Mouse (Mus musculus): ENCODE results near the gene Aloxe3.

The Aloxe3 gene

DNA sequence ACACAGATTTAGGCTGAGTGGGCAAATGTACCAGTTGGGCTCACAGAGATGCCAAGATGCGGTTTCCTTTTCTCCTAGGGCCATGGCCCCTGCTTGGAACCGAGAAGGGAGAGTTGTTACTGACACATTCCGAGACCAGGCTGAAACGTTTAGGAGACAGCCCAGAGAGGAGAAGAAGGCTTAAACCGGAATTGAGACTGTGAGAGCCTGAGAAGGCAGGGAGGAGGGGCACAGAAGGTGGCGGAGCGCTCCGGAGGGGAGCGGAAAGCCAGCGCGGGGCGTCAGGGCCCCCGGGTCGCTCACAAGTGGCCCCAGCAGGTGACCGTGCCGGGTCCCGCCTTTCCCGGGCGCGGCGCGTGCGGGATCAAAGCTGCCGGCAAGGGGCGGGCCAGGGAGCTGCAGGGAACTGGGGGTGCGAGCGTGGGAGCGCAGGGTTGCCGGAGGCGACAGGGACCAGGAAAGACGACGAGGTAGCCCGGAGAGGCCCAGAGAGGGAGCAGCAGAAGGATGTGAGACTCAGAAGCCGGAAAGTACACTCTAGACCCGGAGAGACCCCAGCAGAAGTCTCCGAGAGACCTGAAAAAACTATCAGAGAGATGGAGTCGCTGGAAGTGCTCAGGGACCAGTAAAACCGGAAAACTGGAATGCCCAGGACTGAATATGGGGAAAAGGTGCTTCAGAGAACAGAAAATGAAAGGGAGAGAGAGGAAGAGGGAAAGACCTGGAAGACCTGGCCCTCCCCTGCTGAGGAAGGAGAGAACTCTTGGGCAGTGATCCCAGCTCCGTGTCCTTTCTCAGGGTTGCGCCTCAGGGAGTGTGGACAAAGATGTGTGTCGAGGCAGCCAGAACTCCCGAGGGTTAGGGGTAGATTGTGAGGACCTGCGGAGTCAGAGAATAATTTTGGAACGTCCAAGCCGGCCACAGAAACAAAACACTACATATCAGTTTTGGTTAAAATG, 7.7 kb upstream of the Aloxe3 start:
- H3K27me3 ChIP-seq (ENCODE audit: insufficient read depth, low read length), result peaks cover 93% of the 10 kb centered on the region
- no peaks in the 10 kb centered on the region for H3K9me3 ChIP-seq (ENCODE audit: low read length)
- peak overlapping the region; percentile 86 for H3K4me3 ChIP-seq (replicated peaks; ENCODE audit: low read length)
- no peak for TF ChIP-seq CTCF (conservative IDR thresholded peaks at IDR 0.05; ENCODE audit: low read length)
- no peak for TF ChIP-seq POU5F1 (IDR thresholded peaks at IDR 0.05; ENCODE audit: borderline replicate concordance, low read length)
- TF ChIP-seq NANOG (IDR thresholded peaks at IDR 0.05; ENCODE audit: borderline replicate concordance, low read length), result no peak
- peaks cover 48% of the 10 kb centered on the region for H3K4me1 ChIP-seq (replicated peaks; ENCODE audit: low read depth, low read length)
- H3K36me3 ChIP-seq (ENCODE audit: insufficient read depth, low read length), result no peaks in the 10 kb centered on the region

DNA sequence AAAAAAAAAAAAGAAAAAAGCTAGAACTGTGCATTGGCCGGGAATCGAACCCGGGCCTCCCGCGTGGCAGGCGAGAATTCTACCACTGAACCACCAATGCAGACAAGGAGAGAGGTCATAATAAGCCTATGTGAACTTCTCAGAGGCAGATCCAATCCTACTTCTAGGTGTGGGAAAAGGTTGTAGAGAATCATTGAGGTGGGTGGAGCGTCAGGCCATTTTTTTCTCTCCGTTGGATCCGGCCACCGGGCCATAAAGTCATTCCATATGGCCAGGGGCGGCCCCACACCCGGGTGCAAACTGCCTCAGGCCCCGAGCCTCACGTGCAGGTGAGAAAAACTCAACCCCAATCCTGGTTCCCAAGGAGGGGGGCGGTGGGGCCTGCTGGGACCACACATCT, 6.9 kb upstream of the Aloxe3 start:
- Histone ChIP-seq H3K36me3 (ENCODE audit: insufficient read depth, low read length) (no peaks in the 10 kb centered on the region), H3K27me3 (ENCODE audit: insufficient read depth, low read length) (peaks cover 87% of the 10 kb centered on the region), H3K4me3 (replicated peaks; ENCODE audit: low read length) (peak overlapping the region; percentile 86), H3K4me1 (replicated peaks; ENCODE audit: low read depth, low read length) (peaks cover 48% of the 10 kb centered on the region), H3K9me3 (ENCODE audit: low read length) (no peaks in the 10 kb centered on the region)
- TF ChIP-seq CTCF (conservative IDR thresholded peaks at IDR 0.05; ENCODE audit: low read length) (no peak), NANOG (IDR thresholded peaks at IDR 0.05; ENCODE audit: borderline replicate concordance, low read length) (no peak), POU5F1 (IDR thresholded peaks at IDR 0.05; ENCODE audit: borderline replicate concordance, low read length) (no peak)

DNA sequence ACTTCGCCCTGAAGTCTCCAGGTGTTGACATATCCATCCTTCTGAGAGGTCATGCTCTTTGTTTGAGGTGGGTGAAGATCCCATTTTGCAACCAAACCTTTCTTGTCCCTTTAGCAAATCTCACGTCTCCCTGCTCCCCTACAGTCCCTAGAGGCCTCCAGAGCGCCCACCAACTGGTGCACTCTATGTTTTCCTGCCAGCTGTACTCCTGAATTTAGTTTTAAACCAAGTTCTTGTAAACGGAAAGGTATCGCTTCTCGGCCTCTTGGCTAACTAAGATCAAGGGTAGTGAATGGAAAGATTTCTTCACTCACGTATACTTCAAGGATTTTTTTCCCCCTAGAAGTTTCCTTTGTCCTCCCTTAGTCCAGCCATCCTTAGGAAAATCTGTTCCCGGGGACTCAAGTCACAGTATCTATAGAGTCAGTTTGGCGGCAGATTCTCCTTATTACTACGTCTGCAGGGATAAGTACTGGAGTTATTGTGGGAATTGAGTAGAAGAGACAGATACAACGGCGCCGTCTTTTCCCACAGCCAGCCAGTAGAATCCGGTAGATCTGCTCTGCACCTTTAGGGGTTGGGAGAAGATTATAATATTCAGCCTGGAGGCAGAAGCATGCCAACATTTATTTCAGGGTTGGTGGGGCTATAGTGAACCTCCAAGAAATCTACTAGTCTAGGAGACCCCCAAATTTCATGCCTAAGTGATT, 6.1 kb upstream of the Aloxe3 start:
- no peaks in the 10 kb centered on the region for H3K9me3 ChIP-seq (ENCODE audit: low read length)
- H3K36me3 ChIP-seq (ENCODE audit: insufficient read depth, low read length), result no peaks in the 10 kb centered on the region
- TF ChIP-seq NANOG (IDR thresholded peaks at IDR 0.05; ENCODE audit: borderline replicate concordance, low read length) (no peak), CTCF (conservative IDR thresholded peaks at IDR 0.05; ENCODE audit: low read length) (no peak), POU5F1 (IDR thresholded peaks at IDR 0.05; ENCODE audit: borderline replicate concordance, low read length) (no peak)
- H3K4me3 ChIP-seq (replicated peaks; ENCODE audit: low read length), result peak overlapping the region; percentile 95
- peaks cover 48% of the 10 kb centered on the region for H3K4me1 ChIP-seq (replicated peaks; ENCODE audit: low read depth, low read length)
- peaks cover 78% of the 10 kb centered on the region for H3K27me3 ChIP-seq (ENCODE audit: insufficient read depth, low read length)

GRCm38 (mm10) chr11:69120221-69121000, 5.3 kb upstream of the Aloxe3 start, which contains the start of gene Hes7:
Gene Hes7, plus strand, starts transcription at chr11:69120404.
- H3K4me3 ChIP-seq (replicated peaks; ENCODE audit: low read length), result peak within 1 kb of the TSS; percentile 95
- no peaks in the 10 kb centered on the region for H3K9me3 ChIP-seq (ENCODE audit: low read length)
- H3K27me3 ChIP-seq (ENCODE audit: insufficient read depth, low read length), result peaks cover 70% of the 10 kb centered on the region
- H3K4me1 ChIP-seq (replicated peaks; ENCODE audit: low read depth, low read length), result peaks cover 49% of the 10 kb centered on the region
- H3K36me3 ChIP-seq (ENCODE audit: insufficient read depth, low read length), result no peaks in the 10 kb centered on the region
- TF ChIP-seq CTCF (conservative IDR thresholded peaks at IDR 0.05; ENCODE audit: low read length) (no peak), POU5F1 (IDR thresholded peaks at IDR 0.05; ENCODE audit: borderline replicate concordance, low read length) (no peak), NANOG (IDR thresholded peaks at IDR 0.05; ENCODE audit: borderline replicate concordance, low read length) (no peak)

DNA sequence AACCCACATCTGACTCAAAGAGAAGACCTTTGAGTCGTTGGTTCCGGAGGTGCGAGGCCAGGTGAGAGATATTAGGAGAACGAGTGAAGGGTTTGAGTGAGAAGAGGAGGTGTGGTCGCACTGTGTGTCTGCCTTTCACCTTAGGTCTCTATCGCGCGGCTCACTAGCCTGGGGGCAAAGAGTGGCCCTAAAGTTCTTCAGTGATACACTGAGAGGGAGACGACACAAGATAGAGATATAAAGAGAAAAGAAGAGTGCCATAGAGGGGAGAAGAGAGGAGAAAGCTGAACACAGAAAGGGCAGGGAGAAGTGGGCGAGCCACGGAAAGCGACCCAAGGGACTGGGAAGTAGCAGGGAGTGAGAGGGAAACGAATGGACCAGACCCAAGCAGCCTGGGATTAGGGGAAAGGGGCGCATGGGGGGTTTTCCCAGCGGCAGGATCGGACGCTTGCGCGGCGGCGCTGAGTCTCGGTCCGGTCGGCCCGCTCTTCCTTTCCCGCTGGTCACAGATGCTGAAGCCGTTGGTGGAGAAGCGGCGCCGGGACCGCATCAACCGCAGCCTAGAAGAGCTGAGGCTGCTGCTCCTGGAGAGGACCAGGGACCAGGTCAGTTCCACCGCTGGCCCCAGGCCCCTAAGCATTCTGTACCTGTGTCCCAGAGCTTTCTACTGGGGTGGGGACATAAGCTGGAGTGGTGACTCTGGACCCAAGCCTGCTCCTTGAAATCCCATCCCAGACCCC, 4.5 kb upstream of the Aloxe3 start:
- no peaks in the 10 kb centered on the region for H3K9me3 ChIP-seq (ENCODE audit: low read length)
- peaks cover 56% of the 10 kb centered on the region for H3K4me1 ChIP-seq (replicated peaks; ENCODE audit: low read depth, low read length)
- H3K36me3 ChIP-seq (ENCODE audit: insufficient read depth, low read length), result no peaks in the 10 kb centered on the region
- TF ChIP-seq CTCF (conservative IDR thresholded peaks at IDR 0.05; ENCODE audit: low read length) (no peak), POU5F1 (IDR thresholded peaks at IDR 0.05; ENCODE audit: borderline replicate concordance, low read length) (no peak), NANOG (IDR thresholded peaks at IDR 0.05; ENCODE audit: borderline replicate concordance, low read length) (no peak)
- H3K27me3 ChIP-seq (ENCODE audit: insufficient read depth, low read length), result peaks cover 63% of the 10 kb centered on the region
- peak overlapping the region; percentile 95 for H3K4me3 ChIP-seq (replicated peaks; ENCODE audit: low read length)

- Histone ChIP-seq H3K4me3 (replicated peaks; ENCODE audit: low read length) (peak overlapping the region; percentile 95), H3K4me1 (replicated peaks; ENCODE audit: low read depth, low read length) (peaks cover 61% of the 10 kb centered on the region), H3K27me3 (ENCODE audit: insufficient read depth, low read length) (peaks cover 63% of the 10 kb centered on the region), H3K9me3 (ENCODE audit: low read length) (no peaks in the 10 kb centered on the region), H3K36me3 (ENCODE audit: insufficient read depth, low read length) (no peaks in the 10 kb centered on the region)
- no peak for TF ChIP-seq CTCF (conservative IDR thresholded peaks at IDR 0.05; ENCODE audit: low read length)
- TF ChIP-seq NANOG (IDR thresholded peaks at IDR 0.05; ENCODE audit: borderline replicate concordance, low read length), result no peak
- TF ChIP-seq POU5F1 (IDR thresholded peaks at IDR 0.05; ENCODE audit: borderline replicate concordance, low read length), result no peak
These were observed 3.9 kb upstream of the Aloxe3 start for GRCm38 (mm10) chr11:69121741-69122335.

DNA sequence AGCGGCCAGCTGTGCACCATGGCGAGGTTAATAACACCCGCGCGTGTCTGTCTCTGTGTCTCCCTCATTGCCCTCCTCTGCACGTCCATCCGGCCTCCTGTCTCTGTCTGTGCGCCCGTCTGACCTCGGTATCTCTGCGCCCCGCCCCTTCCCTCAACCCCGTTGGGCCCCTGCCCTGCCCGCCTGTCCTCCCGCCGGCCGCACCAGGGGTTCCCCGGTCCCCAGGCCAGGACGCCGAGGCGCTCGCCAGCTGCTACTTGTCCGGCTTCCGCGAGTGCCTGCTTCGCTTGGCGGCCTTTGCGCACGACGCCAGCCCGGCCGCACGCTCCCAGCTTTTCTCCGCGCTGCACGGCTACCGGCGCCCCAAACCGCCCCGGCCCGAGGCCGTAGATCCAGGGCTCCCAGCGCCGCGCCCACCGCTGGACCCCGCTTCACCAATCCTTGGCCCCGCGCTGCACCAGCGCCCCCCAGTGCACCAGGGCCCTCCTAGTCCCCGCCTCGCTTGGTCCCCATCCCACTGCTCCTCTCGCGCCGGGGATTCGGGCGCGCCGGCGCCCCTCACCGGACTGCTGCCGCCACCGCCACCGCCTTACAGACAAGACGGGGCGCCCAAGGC, 3.3 kb upstream of the Aloxe3 start, which contains the start of gene 9130213A22Rik:
9130213A22Rik (minus strand) TSS at position 254 of the 616 bp plus-strand sequence.
- Histone ChIP-seq H3K36me3 (ENCODE audit: insufficient read depth, low read length) (no peaks in the 10 kb centered on the region), H3K4me3 (replicated peaks; ENCODE audit: low read length) (peak within 1 kb of the TSS; percentile 95), H3K27me3 (ENCODE audit: insufficient read depth, low read length) (peaks cover 63% of the 10 kb centered on the region), H3K4me1 (replicated peaks; ENCODE audit: low read depth, low read length) (peaks cover 61% of the 10 kb centered on the region), H3K9me3 (ENCODE audit: low read length) (no peaks in the 10 kb centered on the region)
- TF ChIP-seq POU5F1 (IDR thresholded peaks at IDR 0.05; ENCODE audit: borderline replicate concordance, low read length) (no peak), NANOG (IDR thresholded peaks at IDR 0.05; ENCODE audit: borderline replicate concordance, low read length) (no peak), CTCF (conservative IDR thresholded peaks at IDR 0.05; ENCODE audit: low read length) (no peak)
